ENCODE assay signal across 22 mouse cellular contexts in the genomic region with DNA sequence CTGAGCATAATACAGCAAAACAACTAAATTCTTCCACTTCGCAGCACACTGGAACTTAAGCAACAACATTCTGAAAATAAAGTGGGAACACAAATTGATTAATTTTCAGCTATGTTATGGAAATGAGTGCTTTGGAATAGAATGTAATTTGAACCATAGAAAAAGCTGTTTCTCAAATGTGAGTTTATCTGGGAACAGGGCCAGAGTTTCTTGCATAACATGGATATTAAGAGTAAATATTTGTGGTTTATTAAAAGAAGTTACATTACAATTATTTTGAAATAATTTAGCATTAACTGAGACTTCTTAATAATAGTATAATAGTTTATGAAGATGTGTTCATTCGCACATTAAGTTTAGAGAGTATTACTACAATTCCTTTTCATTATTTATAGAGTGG.
"Had no signal": no experiment of that assay in that cellular context is flagged by ENCODE, and none has a peak within 500 bp of the region (broad histone marks: within the 10 kb centered on the region; RNA-seq: fewer than 3 reads in every experiment).

No protein-coding gene starts in this region.

- H3K9ac ChIP-seq: intestine, embryonic 15.5 days; limb, embryonic 13.5 days; liver, embryonic 14.5 days; liver, postnatal 0 days; lung, embryonic 15.5 days; midbrain, embryonic 12.5 days; midbrain, embryonic 15.5 days; neural tube, embryonic 12.5 days; neural tube, embryonic 15.5 days; stomach, embryonic 15.5 days had no signal

- H3K4me2 ChIP-seq: intestine, embryonic 15.5 days; limb, embryonic 13.5 days; lung, embryonic 15.5 days; midbrain, embryonic 12.5 days; midbrain, embryonic 15.5 days; neural tube, embryonic 12.5 days; neural tube, embryonic 15.5 days; stomach, embryonic 15.5 days had no signal

- DNase-seq: kidney, adult 11 months; kidney, adult 9 months; kidney, postnatal 25 days; layer of hippocampus, adult 9-11 months; liver; liver, postnatal 0 days; retina, postnatal 1 day; right cerebral cortex, postnatal 25 days; spleen, adult 18-20 months; thymus, postnatal 25 days had no signal

- H3K4me1 ChIP-seq: intestine, embryonic 15.5 days; limb, embryonic 10.5 days; limb, embryonic 13.5 days; lung, embryonic 15.5 days; midbrain, embryonic 12.5 days; midbrain, embryonic 15.5 days; neural tube, embryonic 12.5 days; neural tube, embryonic 15.5 days; stomach, embryonic 15.5 days had no signal

- H3K9me3 ChIP-seq: intestine, embryonic 15.5 days; limb, embryonic 10.5 days; limb, embryonic 13.5 days; lung, embryonic 15.5 days; midbrain, embryonic 12.5 days; midbrain, embryonic 15.5 days; neural tube, embryonic 12.5 days; neural tube, embryonic 15.5 days; stomach, embryonic 15.5 days had no signal

- H3K27me3 ChIP-seq: intestine, embryonic 15.5 days; limb, embryonic 13.5 days; lung, embryonic 15.5 days; midbrain, embryonic 12.5 days; midbrain, embryonic 15.5 days; neural tube, embryonic 12.5 days; neural tube, embryonic 15.5 days; stomach, embryonic 15.5 days had no signal

- ATAC-seq: intestine, embryonic 15.5 days; liver, postnatal 0 days; midbrain, embryonic 15.5 days had no signal

- H3K36me3 ChIP-seq: intestine, embryonic 15.5 days; limb, embryonic 10.5 days; limb, embryonic 13.5 days; lung, embryonic 15.5 days; midbrain, embryonic 12.5 days; midbrain, embryonic 15.5 days; neural tube, embryonic 12.5 days; neural tube, embryonic 15.5 days; stomach, embryonic 15.5 days had no signal

- H3K4me3 ChIP-seq: intestine, embryonic 15.5 days; layer of hippocampus, adult 2 months; limb, embryonic 10.5 days; limb, embryonic 13.5 days; lung, embryonic 15.5 days; midbrain, embryonic 12.5 days; midbrain, embryonic 15.5 days; neural tube, embryonic 12.5 days; neural tube, embryonic 15.5 days; stomach, embryonic 15.5 days had no signal

- H3K27ac ChIP-seq: intestine, embryonic 15.5 days; layer of hippocampus, adult 2 months; limb, embryonic 10.5 days; limb, embryonic 13.5 days; liver, embryonic 14.5 days; lung, embryonic 15.5 days; macrophage; midbrain, embryonic 12.5 days; midbrain, embryonic 15.5 days; neural tube, embryonic 12.5 days; neural tube, embryonic 15.5 days; stomach, embryonic 15.5 days had no signal
